Mouse (Mus musculus) large intestine, adult 2 months (tissue): ENCODE data around the gene Gm49342. TPM values are rescaled to one million over a fixed set of nuclear protein-coding genes. Genes with fewer than 3 reads are reported as not detected.
"Not testable (repeated sequence)": the region's sequence is repeated elsewhere in the genome, so short reads cannot be mapped to it uniquely, and the experiment has no call there.

Experiments used
- DNase-seq: peaks from one replicate; pipeline ENCODE4 v3.0.0-alpha.2; 2012; ENCODE audit warnings: low read depth, low spot score
- WGBS: fragments of 180-500 bp; shearing (Covaris S2); methylation state at CpG from one replicate; pipeline ENCODE4 v1.1.7; 2018; 5-methylcytosine and 5-hydroxymethylcytosine counted together
- polyA plus RNA-seq: library from polyadenylated mRNA; depleted of rRNA; stranded (reverse); fragments of >200 nt; gene quantifications from 2 replicates; pipeline ENCODE4 v1.2.3, GENCODE M21; 2012; rRNA removed

The Gm49342 gene
- polyA plus RNA-seq, 1 experiment, result 68.3 TPM

DNA sequence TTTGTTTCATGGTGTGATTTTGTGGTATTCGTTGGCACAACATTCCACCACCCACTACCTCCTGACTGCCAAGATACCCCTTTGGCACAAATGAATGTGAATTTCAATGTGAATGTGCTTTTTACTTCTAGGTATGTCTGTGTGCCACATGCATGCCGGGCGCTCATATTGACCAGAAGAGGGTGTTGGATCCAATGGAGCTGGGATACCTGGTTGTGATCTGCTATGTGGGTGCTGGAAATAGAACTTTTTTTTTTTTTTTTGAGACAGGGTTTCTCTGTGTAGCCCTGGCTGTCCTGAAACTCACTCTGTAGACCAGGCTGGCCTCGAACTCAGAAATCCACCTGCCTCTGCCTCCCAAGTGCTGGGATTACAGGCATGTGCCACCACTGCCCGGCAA, 28.7 kb downstream of the Gm49342 start:
- WGBS, result 92% methylated on average over 5 of the region's 5 CpGs
- DNase-seq, result not testable (repeated sequence)

- WGBS, result 35% methylated on average over 4 of the region's 4 CpGs
- DNase-seq, result no peak
Observed at GRCm38 (mm10) chr14:50973700-50974099, 29.4 kb downstream of the Gm49342 start.

- 78% methylated on average over 5 of the region's 5 CpGs for WGBS
- DNase-seq, result no peak
Observed at GRCm38 (mm10) chr14:50975001-50975400, 30.7 kb downstream of the Gm49342 start.

- WGBS, result 29% methylated on average over 9 of the region's 9 CpGs
Observed at GRCm38 (mm10) chr14:50976674-50977073, 32.4 kb downstream of the Gm49342 start.

DNA sequence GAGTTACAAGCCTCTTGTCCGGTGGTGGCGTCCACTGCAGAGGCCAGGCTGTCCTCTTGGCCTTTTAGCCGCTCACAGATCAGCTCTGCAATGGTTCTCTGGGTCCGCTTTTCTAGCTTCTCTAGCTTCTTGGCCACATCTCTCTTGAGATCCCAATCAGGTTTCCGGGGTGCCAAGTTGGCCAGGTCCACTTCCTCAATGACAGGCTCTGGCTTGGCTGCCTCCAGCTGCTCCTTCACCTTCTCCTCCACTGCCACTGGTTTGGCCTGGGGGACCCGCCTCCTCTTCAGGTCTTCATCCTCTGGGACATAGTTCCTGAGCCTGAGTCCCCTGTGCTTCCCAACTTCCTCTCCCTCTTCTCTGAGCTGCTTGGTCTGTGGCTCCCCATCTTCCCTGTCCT, 34.1 kb downstream of the Gm49342 start:
- 95% methylated on average over 6 of the region's 6 CpGs for WGBS
- DNase-seq, result not testable (repeated sequence)

More at GRCm38 (mm10) chr14:50976674-50977073, 32.4 kb downstream of the Gm49342 start:
- DNase-seq, result no peak

DNA sequence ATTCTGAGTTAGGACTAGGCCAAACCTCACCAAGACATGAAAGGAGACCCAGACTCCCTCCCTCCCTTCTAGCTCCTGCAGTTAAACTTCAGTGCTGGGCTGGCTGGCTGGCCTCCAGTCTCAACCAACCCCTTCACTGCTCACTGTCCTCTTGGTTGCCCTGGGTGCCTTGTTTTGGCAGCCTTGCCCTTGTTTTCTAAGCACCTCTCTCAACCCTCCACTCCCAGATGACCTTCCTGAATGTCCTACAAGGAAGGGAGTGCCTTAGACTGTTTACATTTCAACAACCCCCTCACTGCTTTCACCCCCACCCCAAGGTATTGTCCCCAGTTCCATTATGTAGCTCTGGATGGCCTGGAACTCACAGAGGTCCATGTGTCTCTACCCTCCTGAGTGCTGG, 35.3 kb downstream of the Gm49342 start:
- no peak for DNase-seq

- WGBS, result 27% methylated on average over 2 of the region's 2 CpGs
Observed at GRCm38 (mm10) chr14:50981207-50981606, 36.9 kb downstream of the Gm49342 start.

DNA sequence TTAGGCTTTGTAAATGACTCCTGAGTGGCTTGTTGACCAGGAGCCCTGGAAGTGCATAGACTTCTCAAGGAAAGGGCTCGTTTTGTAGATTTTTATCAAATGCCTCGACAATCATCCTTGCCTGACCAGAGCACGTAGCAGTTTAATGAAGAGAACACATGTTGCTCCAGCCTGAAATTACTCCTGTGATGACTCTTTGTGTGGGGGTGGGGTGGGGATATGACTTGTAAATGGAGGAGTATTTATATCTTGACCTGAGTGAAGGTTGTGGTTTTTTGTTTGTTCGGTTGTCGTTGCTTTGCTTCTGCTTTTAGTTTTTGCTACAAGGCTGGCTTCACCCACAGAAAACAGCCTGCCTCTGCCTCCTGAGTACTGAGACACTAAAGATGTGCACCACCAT, 37.5 kb downstream of the Gm49342 start:
- DNase-seq, result no peak
- 63% methylated on average over 5 of the region's 5 CpGs for WGBS

More at GRCm38 (mm10) chr14:50981207-50981606, 36.9 kb downstream of the Gm49342 start:
- DNase-seq, result no peak

- no peak for DNase-seq
- WGBS, result 81% methylated on average over 2 of the region's 2 CpGs
Observed at GRCm38 (mm10) chr14:50987668-50988067, 43.4 kb downstream of the Gm49342 start.

- DNase-seq, result no peak
Observed at GRCm38 (mm10) chr14:50991037-50991436, 46.7 kb downstream of the Gm49342 start.

GRCm38 (mm10) chr14:50997088-50997487, 52.8 kb downstream of the Gm49342 start:
- no peak for DNase-seq
- 63% methylated on average over 3 of the region's 3 CpGs for WGBS

More at GRCm38 (mm10) chr14:50991037-50991436, 46.7 kb downstream of the Gm49342 start:
- WGBS, result 50% methylated on average over 3 of the region's 3 CpGs

DNA sequence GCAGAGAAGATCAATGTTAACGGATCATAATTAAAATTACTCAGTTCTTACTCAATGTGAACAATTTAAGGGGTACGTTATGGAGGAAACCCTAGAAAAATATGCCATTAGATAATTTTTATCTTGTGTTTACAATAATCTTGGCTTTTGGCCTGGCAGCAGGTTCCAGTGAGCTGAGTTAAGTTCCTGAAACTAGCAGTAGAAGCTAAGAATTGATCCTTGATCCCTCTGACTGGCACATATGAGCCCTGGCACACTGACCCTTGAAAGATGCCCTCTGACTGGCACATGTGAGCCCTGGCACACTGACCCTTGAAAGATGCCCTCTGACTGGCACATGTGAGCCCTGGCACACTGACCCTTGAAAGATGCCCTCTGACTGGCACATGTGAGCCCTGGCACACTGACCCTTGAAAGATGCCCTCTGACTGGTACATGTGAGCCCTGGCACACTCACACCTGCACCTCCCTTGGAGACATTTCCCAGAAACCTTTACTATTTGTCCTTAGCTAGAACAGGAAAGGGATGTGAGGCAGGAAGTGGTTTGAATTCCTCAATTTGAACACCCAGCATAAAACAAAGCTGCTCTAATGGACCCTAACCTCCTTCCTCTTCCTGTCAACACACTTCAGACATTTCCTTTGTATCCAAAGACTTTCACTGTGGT, 53.8 kb downstream of the Gm49342 start:
- no peak for DNase-seq
- 67% methylated on average over 2 of the region's 2 CpGs for WGBS

DNA sequence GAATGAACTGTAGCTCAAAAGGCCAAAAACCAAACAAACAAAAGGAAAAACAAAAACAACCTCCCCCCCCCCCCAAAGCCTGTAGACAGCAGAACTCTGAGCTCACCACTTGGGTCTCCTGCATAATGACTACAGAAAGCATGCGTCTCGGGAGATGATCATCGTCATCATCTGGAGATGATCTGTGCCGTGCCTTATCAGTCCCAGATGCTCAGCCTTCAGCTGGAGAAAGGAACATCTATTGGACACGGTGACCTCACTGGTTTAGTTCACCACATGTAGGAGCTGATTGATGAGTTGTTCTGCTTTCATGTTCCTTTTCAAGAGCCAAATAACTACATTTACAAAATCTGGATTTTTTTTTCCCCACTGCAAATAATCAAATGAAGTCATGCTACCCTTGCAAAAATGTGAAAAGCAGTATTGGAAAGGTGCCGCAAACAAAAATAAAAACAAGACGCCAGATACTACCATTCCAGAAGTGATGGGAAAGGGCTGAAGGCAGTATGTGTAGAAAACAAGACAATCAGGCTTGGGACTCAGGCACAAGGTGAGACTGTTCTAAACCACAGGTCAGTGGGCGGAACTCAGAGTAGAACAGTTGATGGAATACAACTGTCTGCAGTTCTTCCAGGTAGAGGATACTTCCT, 63.0 kb downstream of the Gm49342 start, which contains the start of gene Rnase10:
TSS of gene Rnase10 (plus strand) at position 600 of the 650 bp plus-strand sequence.
- 89% methylated on average over 8 of the region's 8 CpGs for WGBS
- DNase-seq, result no peak

GRCm38 (mm10) chr14:51007914-51008713, 63.8 kb downstream of the Gm49342 start:
- no peak for DNase-seq
- WGBS, result 61% methylated on average over 13 of the region's 13 CpGs

DNA sequence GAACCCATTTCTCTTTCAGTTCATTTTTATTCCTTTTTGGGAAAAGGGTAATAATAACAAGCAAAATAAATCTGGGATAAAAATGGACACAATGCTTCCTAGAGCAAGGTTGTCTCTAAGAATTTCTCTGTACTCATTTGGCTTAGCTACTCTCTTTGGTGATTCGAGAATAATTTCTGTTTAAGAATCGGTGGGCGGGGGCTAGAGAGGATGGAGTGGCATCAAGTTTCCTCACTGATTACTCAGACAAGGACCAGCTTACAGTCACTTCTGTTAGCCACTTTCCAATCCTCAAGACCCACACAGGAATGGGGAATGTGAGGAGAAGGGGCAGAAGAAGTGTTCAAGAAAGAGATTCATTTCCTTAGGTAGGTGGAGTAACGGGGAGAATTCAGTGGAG, 64.5 kb downstream of the Gm49342 start:
- no peak for DNase-seq
- 69% methylated on average over 4 of the region's 4 CpGs for WGBS

DNA sequence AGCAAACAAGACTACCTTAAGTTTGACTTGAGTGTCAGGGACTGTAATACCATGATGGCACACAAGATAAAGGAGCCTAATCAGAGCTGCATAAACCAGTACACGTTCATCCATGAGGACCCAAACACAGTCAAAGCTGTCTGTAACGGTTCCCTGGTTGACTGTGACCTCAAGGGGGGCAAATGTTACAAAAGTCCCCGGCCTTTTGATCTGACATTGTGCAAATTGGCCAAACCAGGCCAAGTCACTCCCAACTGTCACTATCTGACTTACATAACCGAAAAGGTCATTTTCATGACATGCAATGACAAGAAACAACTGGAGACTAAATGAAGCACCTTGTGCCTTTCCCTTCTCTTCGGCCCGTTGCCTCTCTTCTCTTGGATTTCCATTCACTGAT, 65.3 kb downstream of the Gm49342 start:
- DNase-seq, result no peak
- WGBS, result 91% methylated on average over 6 of the region's 6 CpGs

Other genes starting within 250 kb of the Gm49342 start
- gene Olfr748, start 237.1 kb upstream of the Gm49342 start, polyA plus RNA-seq, result not detected in 2 replicates
- gene Olfr749, start 199.4 kb upstream of the Gm49342 start, polyA plus RNA-seq, result not detected in 2 replicates
- 21.7 and 25.6 TPM in 2 replicates for gene Ttc5, start 159.0 kb upstream of the Gm49342 start, polyA plus RNA-seq
- gene Ccnb1ip1, start 136.8 kb upstream of the Gm49342 start, polyA plus RNA-seq, result not detected in 2 replicates
- 16.3 and 23.8 TPM in 2 replicates for gene Parp2, start 136.7 kb upstream of the Gm49342 start, polyA plus RNA-seq
- gene Tep1, start 74.0 kb upstream of the Gm49342 start, polyA plus RNA-seq, result 68.7 and 104 TPM in 2 replicates
- 0.71 and 2.3 TPM in 2 replicates for gene Klhl33, start 47.0 kb upstream of the Gm49342 start, polyA plus RNA-seq
- gene Osgep, start 19.6 kb upstream of the Gm49342 start, polyA plus RNA-seq, result 57.4 and 75.0 TPM in 2 replicates
- 36.0 and 49.2 TPM in 2 replicates for gene Apex1, start 19.5 kb upstream of the Gm49342 start, polyA plus RNA-seq
- gene Pip4p1, start 13.7 kb upstream of the Gm49342 start, polyA plus RNA-seq, result 52.3 and 65.7 TPM in 2 replicates
- 143 and 173 TPM in 2 replicates for gene Pnp, start 13.4 kb upstream of the Gm49342 start, polyA plus RNA-seq
- 104 and 150 TPM in 2 replicates for gene Pnp2, start 11.5 kb downstream of the Gm49342 start, polyA plus RNA-seq
- gene Rnase10, start 63.2 kb downstream of the Gm49342 start, polyA plus RNA-seq, result 0.11 and 0.23 TPM in 2 replicates
- not detected in 2 replicates for gene Rnase9, start 97.4 kb downstream of the Gm49342 start, polyA plus RNA-seq
- gene Rnase11, start 105.6 kb downstream of the Gm49342 start, polyA plus RNA-seq, result not detected in 2 replicates
- gene Rnase12, start 113.1 kb downstream of the Gm49342 start, polyA plus RNA-seq, result 0.86 and 1.0 TPM in 2 replicates
- gene Olfr750, start 129.9 kb downstream of the Gm49342 start, polyA plus RNA-seq, result 0.10 TPM in 1 of 2 replicates, not detected in the other
- 205 and 226 TPM in 2 replicates for gene Rnase4, start 146.6 kb downstream of the Gm49342 start, polyA plus RNA-seq
- gene Ang, start 146.6 kb downstream of the Gm49342 start, polyA plus RNA-seq, result 47.5 and 67.8 TPM in 2 replicates
- gene Eddm3b, start 169.9 kb downstream of the Gm49342 start, polyA plus RNA-seq, result not detected in 2 replicates
- 19.4 and 23.6 TPM in 2 replicates for gene Rnase6, start 179.4 kb downstream of the Gm49342 start, polyA plus RNA-seq
- gene Rnase1, start 202.3 kb downstream of the Gm49342 start, polyA plus RNA-seq, result 17.4 and 38.2 TPM in 2 replicates
- 0.22 TPM in 1 of 2 replicates, not detected in the other for gene Rnase2b, start 217.7 kb downstream of the Gm49342 start, polyA plus RNA-seq